Mouse (Mus musculus) heart, embryonic 12.5 days (tissue): ENCODE data around the gene Rnf111. TPM values are rescaled to one million over a fixed set of nuclear protein-coding genes. Genes with fewer than 3 reads are reported as not detected.
"Not testable (repeated sequence)": the region's sequence is repeated elsewhere in the genome, so short reads cannot be mapped to it uniquely, and the experiment has no call there.

Experiments
- ATAC-seq: fragments of 200-750 bp; cut with Nextera tagmentation; 2 replicates; pipeline ENCODE4 v1.8.0; 2017; ENCODE audit warnings: moderate TSS enrichment, moderate library complexity; ENCODE audit not compliant: insufficient number of reproducible peaks, low FRiP score
- H3K27ac ChIP-seq: fragments of 300-500 bp; sonication (generic); 2 replicates; pipeline ENCODE4 v1.5.1; 2016; ENCODE audit warnings: mild to moderate bottlenecking, moderate library complexity; ENCODE audit not compliant: poor library complexity, severe bottlenecking
- H3K27me3 ChIP-seq: fragments of 300-500 bp; sonication (generic); replicated peaks from 2 replicates; pipeline ENCODE4 v1.6.1; 2016; ENCODE audit warnings: mild to moderate bottlenecking, moderate library complexity
- H3K36me3 ChIP-seq: fragments of 300-500 bp; sonication (generic); 2 replicates; pipeline ENCODE4 v1.6.1; 2016; ENCODE audit warnings: mild to moderate bottlenecking, moderate library complexity
- H3K4me1 ChIP-seq: fragments of 300-500 bp; sonication (generic); replicated peaks from 2 replicates; pipeline ENCODE4 v1.6.1; 2016; ENCODE audit warnings: mild to moderate bottlenecking
- H3K4me2 ChIP-seq: fragments of 300-500 bp; sonication (generic); 2 replicates; pipeline ENCODE4 v1.6.1; 2016; ENCODE audit warnings: mild to moderate bottlenecking, moderate library complexity
- H3K4me3 ChIP-seq: fragments of 300-500 bp; sonication (generic); 2 replicates; pipeline ENCODE4 v1.5.1; 2016; ENCODE audit warnings: mild to moderate bottlenecking
- H3K9ac ChIP-seq: fragments of 300-500 bp; sonication (generic); 2 replicates; pipeline ENCODE4 v1.6.1; 2016; ENCODE audit warnings: mild to moderate bottlenecking, moderate library complexity
- H3K9me3 ChIP-seq: fragments of 300-500 bp; sonication (generic); replicated peaks from 2 replicates; pipeline ENCODE4 v1.6.1; 2016; ENCODE audit warnings: mild to moderate bottlenecking, moderate library complexity
- WGBS: fragments of 180-500 bp; shearing (Covaris S2); methylation state at CpG from one replicate; pipeline ENCODE4 v1.1.7; 2016; 5-methylcytosine and 5-hydroxymethylcytosine counted together
- polyA plus RNA-seq: library from polyadenylated mRNA; unstranded; fragments of >200 nt; fragmentation: Nextera tagmentation; extraction: Ambion mirVana; gene quantifications from 2 replicates; pipeline ENCODE4 v1.2.1, GENCODE M21; 2016

The Rnf111 gene
- polyA plus RNA-seq: 28.0 and 30.9 TPM in 2 replicates

GRCm38 (mm10) chr9:70503626-70504041 is at the start of gene Rnf111:
Rnf111 (minus strand) TSS chr9:70503725.
- Histone ChIP-seq H3K27ac (peak within 1 kb of the TSS; percentile 99), H3K9ac (peak within 1 kb of the TSS; percentile 97), H3K36me3 (peaks cover 11% of the 10 kb centered on the region), H3K9me3 (no peaks in the 10 kb centered on the region), H3K27me3 (no peaks in the 10 kb centered on the region), H3K4me3 (peak within 1 kb of the TSS; percentile 84), H3K4me1 (peaks cover 12% of the 10 kb centered on the region), H3K4me2 (peak within 1 kb of the TSS; percentile 72)
- peak; percentile 96 for ATAC-seq
- WGBS: under 1% methylated on average over 45 of the region's 45 CpGs

GRCm38 (mm10) chr9:70552233-70552632 is 48.7 kb upstream of the Rnf111 start:
- H3K27ac ChIP-seq, H3K4me2 ChIP-seq, H3K4me3 ChIP-seq, H3K27me3 ChIP-seq, H3K9ac ChIP-seq, ATAC-seq, H3K4me1 ChIP-seq: not testable (repeated sequence)
- WGBS: 89% methylated on average over 2 of the region's 2 CpGs
- Histone ChIP-seq H3K36me3 (peaks cover 27% of the 10 kb centered on the region), H3K9me3 (peaks cover 10% of the 10 kb centered on the region; the same call in 1 of the 2 replicates)

GRCm38 (mm10) chr9:70551524-70551923 is 48.0 kb upstream of the Rnf111 start:
- no peak for ATAC-seq
- H3K9me3 ChIP-seq: peaks cover 10% of the 10 kb centered on the region; the same call in 1 of the 2 replicates
- H3K4me1 ChIP-seq: 0 out of 2 replicates have a peak, but pooled peaks cover 3% of the 10 kb centered on the region
- WGBS: 96% methylated on average over 1 of the region's 1 CpGs
- no peak overlapping the region for H3K4me2 ChIP-seq
- no peak overlapping the region for H3K9ac ChIP-seq
- H3K27ac ChIP-seq: no peak overlapping the region
- peaks cover 27% of the 10 kb centered on the region for H3K36me3 ChIP-seq
- H3K27me3 ChIP-seq: no peaks in the 10 kb centered on the region
- H3K4me3 ChIP-seq: no peak overlapping the region

- Histone ChIP-seq H3K4me3 (no peak overlapping the region), H3K4me1 (peaks cover 6% of the 10 kb centered on the region), H3K9me3 (peaks cover 8% of the 10 kb centered on the region; the same call in 1 of the 2 replicates), H3K36me3 (peaks cover 26% of the 10 kb centered on the region), H3K4me2 (no peak overlapping the region), H3K27me3 (no peaks in the 10 kb centered on the region), H3K27ac (no peak overlapping the region), H3K9ac (no peak overlapping the region)
- whole genome bisulfite sequencing: 76% methylated on average over 4 of the region's 4 CpGs
- no peak for ATAC-seq
Measured at GRCm38 (mm10) chr9:70548304-70548703, 44.8 kb upstream of the Rnf111 start.

GRCm38 (mm10) chr9:70546576-70546975 is 43.1 kb upstream of the Rnf111 start:
- not testable (repeated sequence) for H3K9me3 ChIP-seq, H3K4me2 ChIP-seq, ATAC-seq, H3K27me3 ChIP-seq, H3K4me3 ChIP-seq, H3K9ac ChIP-seq, H3K27ac ChIP-seq, H3K4me1 ChIP-seq
- H3K36me3 ChIP-seq: peaks cover 15% of the 10 kb centered on the region
- WGBS: 89% methylated on average over 2 of the region's 3 CpGs

GRCm38 (mm10) chr9:70544831-70545230 is 41.3 kb upstream of the Rnf111 start:
- 69% methylated on average over 1 of the region's 1 CpGs for WGBS
- no peak overlapping the region for H3K4me2 ChIP-seq
- no peak overlapping the region for H3K27ac ChIP-seq
- no peak overlapping the region for H3K9ac ChIP-seq
- peaks cover 8% of the 10 kb centered on the region for H3K36me3 ChIP-seq
- H3K9me3 ChIP-seq: no peaks in the 10 kb centered on the region
- no peak for ATAC-seq
- H3K4me1 ChIP-seq: peaks cover 11% of the 10 kb centered on the region
- H3K4me3 ChIP-seq: no peak overlapping the region
- H3K27me3 ChIP-seq: no peaks in the 10 kb centered on the region

GRCm38 (mm10) chr9:70543985-70544384 is 40.5 kb upstream of the Rnf111 start:
- no peak overlapping the region for H3K9ac ChIP-seq
- H3K4me2 ChIP-seq: peak overlapping the region; percentile 88
- no peaks in the 10 kb centered on the region for H3K9me3 ChIP-seq
- peaks cover 8% of the 10 kb centered on the region for H3K36me3 ChIP-seq
- no peaks in the 10 kb centered on the region for H3K27me3 ChIP-seq
- no peak overlapping the region for H3K27ac ChIP-seq
- ATAC-seq: no peak
- 74% methylated on average over 5 of the region's 5 CpGs for WGBS
- H3K4me1 ChIP-seq: peaks cover 11% of the 10 kb centered on the region
- H3K4me3 ChIP-seq: peak overlapping the region; percentile 15

GRCm38 (mm10) chr9:70543048-70543880 is 39.7 kb upstream of the Rnf111 start:
- Histone ChIP-seq H3K4me3 (peak overlapping the region; percentile 79), H3K4me1 (peaks cover 11% of the 10 kb centered on the region), H3K27me3 (no peaks in the 10 kb centered on the region), H3K9me3 (no peaks in the 10 kb centered on the region), H3K27ac (peak overlapping the region; percentile 97), H3K9ac (peak overlapping the region; percentile 90), H3K4me2 (peak overlapping the region; percentile 88), H3K36me3 (peaks cover 6% of the 10 kb centered on the region)
- WGBS: 1% methylated on average over 64 of the region's 64 CpGs
- peak; percentile 77 for ATAC-seq

GRCm38 (mm10) chr9:70542305-70543041 is 38.9 kb upstream of the Rnf111 start, which contains the start of gene Sltm:
Sltm (plus strand) TSS chr9:70542754.
- Histone ChIP-seq H3K36me3 (peaks cover 2% of the 10 kb centered on the region; the same call in 1 of the 2 replicates), H3K27me3 (no peaks in the 10 kb centered on the region), H3K4me2 (peak within 1 kb of the TSS; percentile 88), H3K4me1 (peaks cover 11% of the 10 kb centered on the region), H3K4me3 (peak within 1 kb of the TSS; percentile 79), H3K9ac (peak within 1 kb of the TSS; percentile 90), H3K27ac (peak within 1 kb of the TSS; percentile 97), H3K9me3 (no peaks in the 10 kb centered on the region)
- peak; percentile 98 for ATAC-seq
- under 1% methylated on average over 63 of the region's 75 CpGs for WGBS

GRCm38 (mm10) chr9:70541584-70541983 is 38.1 kb upstream of the Rnf111 start:
- Histone ChIP-seq H3K4me2 (peak overlapping the region; percentile 88), H3K27ac (no peak overlapping the region), H3K36me3 (peaks cover 2% of the 10 kb centered on the region; the same call in 1 of the 2 replicates), H3K27me3 (no peaks in the 10 kb centered on the region), H3K9ac (peak overlapping the region; percentile 90), H3K9me3 (no peaks in the 10 kb centered on the region), H3K4me1 (peaks cover 8% of the 10 kb centered on the region), H3K4me3 (peak overlapping the region; percentile 79)
- 12% methylated on average over 6 of the region's 6 CpGs for WGBS
- ATAC-seq: no peak

GRCm38 (mm10) chr9:70533328-70533727 is 29.8 kb upstream of the Rnf111 start:
- no peaks in the 10 kb centered on the region for H3K4me1 ChIP-seq
- H3K27ac ChIP-seq: no peak overlapping the region
- no peak overlapping the region for H3K9ac ChIP-seq
- no peak for ATAC-seq
- H3K4me3 ChIP-seq: no peak overlapping the region
- H3K9me3 ChIP-seq: no peaks in the 10 kb centered on the region
- H3K4me2 ChIP-seq: no peak overlapping the region
- WGBS: 72% methylated on average over 3 of the region's 3 CpGs
- H3K36me3 ChIP-seq: no peaks in the 10 kb centered on the region
- no peaks in the 10 kb centered on the region for H3K27me3 ChIP-seq
